Mouse (Mus musculus): ENCODE data around the gene Tcf20. TPM values are rescaled to one million over a fixed set of nuclear protein-coding genes. Genes with fewer than 3 reads are reported as not detected.
"Not testable (repeated sequence)": the region's sequence is repeated elsewhere in the genome, so short reads cannot be mapped to it uniquely, and the experiment has no call there.

Tcf20 gene
- polyA plus RNA-seq, 1 experiment from 2014 or later: 14.8 TPM

- 86% methylated on average over 5 of the region's 5 CpGs for WGBS
- H3K9ac ChIP-seq (ENCODE audit: low read depth, low read length): no peak within 1 kb of the TSS
Measured at GRCm38 (mm10) chr15:82794277-82794676, 193.4 kb downstream of the Tcf20 start, which contains the start of gene Cyp2d26. TSS of gene Cyp2d26 (minus strand) at chr15:82794294.

GRCm38 (mm10) chr15:82793868-82794267 lies 193.8 kb downstream of the Tcf20 start:
- ATAC-seq (ENCODE audit: low FRiP score) (no peak), DNase-seq (ENCODE audit: low spot score) (no peak)
- Histone ChIP-seq H3K36me3 (ENCODE audit: control insufficient read depth, insufficient read depth, low read length) (no peaks in the 10 kb centered on the region), H3K4me3 (ENCODE audit: low read depth, low read length) (no peak overlapping the region), H3K4me2 (replicated peaks; ENCODE audit: low read depth, low read length) (no peak overlapping the region), H3K9ac (ENCODE audit: low read depth, low read length) (no peak overlapping the region), H3K27me3 (ENCODE audit: control insufficient read depth, insufficient read depth, low read length) (no peaks in the 10 kb centered on the region), H3K27ac (ENCODE audit: low read depth, low read length) (no peak overlapping the region), H3K9me3 (ENCODE audit: control insufficient read depth, low read length) (no peaks in the 10 kb centered on the region), H3K4me1 (replicated peaks; ENCODE audit: control insufficient read depth, insufficient read depth, low read length) (no peaks in the 10 kb centered on the region)
- 88% methylated on average over 6 of the region's 6 CpGs for WGBS

More at GRCm38 (mm10) chr15:82794277-82794676, 193.4 kb downstream of the Tcf20 start, which contains the start of gene Cyp2d26:
- no peaks in the 10 kb centered on the region for H3K9me3 ChIP-seq (ENCODE audit: control insufficient read depth, low read length)
- no peaks in the 10 kb centered on the region for H3K36me3 ChIP-seq (ENCODE audit: control insufficient read depth, insufficient read depth, low read length)
- H3K27me3 ChIP-seq (ENCODE audit: control insufficient read depth, insufficient read depth, low read length): no peaks in the 10 kb centered on the region
- no peak for DNase-seq (ENCODE audit: low spot score)
- no peak for ATAC-seq (ENCODE audit: low FRiP score)
- no peak within 1 kb of the TSS for H3K27ac ChIP-seq (ENCODE audit: low read depth, low read length)
- H3K4me3 ChIP-seq (ENCODE audit: low read depth, low read length): no peak within 1 kb of the TSS
- H3K4me1 ChIP-seq (replicated peaks; ENCODE audit: control insufficient read depth, insufficient read depth, low read length): no peaks in the 10 kb centered on the region
- no peak within 1 kb of the TSS for H3K4me2 ChIP-seq (replicated peaks; ENCODE audit: low read depth, low read length)

GRCm38 (mm10) chr15:82793454-82793853 lies 194.2 kb downstream of the Tcf20 start:
- Histone ChIP-seq H3K4me3 (ENCODE audit: low read depth, low read length) (no peak overlapping the region), H3K4me2 (replicated peaks; ENCODE audit: low read depth, low read length) (no peak overlapping the region), H3K9me3 (ENCODE audit: control insufficient read depth, low read length) (no peaks in the 10 kb centered on the region), H3K4me1 (replicated peaks; ENCODE audit: control insufficient read depth, insufficient read depth, low read length) (no peaks in the 10 kb centered on the region), H3K27me3 (ENCODE audit: control insufficient read depth, insufficient read depth, low read length) (no peaks in the 10 kb centered on the region), H3K9ac (ENCODE audit: low read depth, low read length) (no peak overlapping the region), H3K27ac (ENCODE audit: low read depth, low read length) (no peak overlapping the region), H3K36me3 (ENCODE audit: control insufficient read depth, insufficient read depth, low read length) (no peaks in the 10 kb centered on the region)
- ATAC-seq (ENCODE audit: low FRiP score) (no peak), DNase-seq (ENCODE audit: low spot score) (no peak)
- 86% methylated on average over 1 of the region's 1 CpGs for WGBS

GRCm38 (mm10) chr15:82792566-82792965 lies 195.1 kb downstream of the Tcf20 start:
- no peak for DNase-seq (ENCODE audit: low spot score)

GRCm38 (mm10) chr15:82784581-82784980 lies 203.1 kb downstream of the Tcf20 start:
- no peak overlapping the region for H3K9ac ChIP-seq (ENCODE audit: low read depth, low read length)
- DNase-seq (ENCODE audit: low spot score) (no peak), ATAC-seq (ENCODE audit: low FRiP score) (no peak)
- H3K4me3 ChIP-seq (ENCODE audit: low read depth, low read length): no peak overlapping the region
- no peaks in the 10 kb centered on the region for H3K27me3 ChIP-seq (ENCODE audit: control insufficient read depth, insufficient read depth, low read length)
- H3K36me3 ChIP-seq (ENCODE audit: control insufficient read depth, insufficient read depth, low read length): no peaks in the 10 kb centered on the region
- no peaks in the 10 kb centered on the region for H3K4me1 ChIP-seq (replicated peaks; ENCODE audit: control insufficient read depth, insufficient read depth, low read length)
- H3K9me3 ChIP-seq (ENCODE audit: control insufficient read depth, low read length): no peaks in the 10 kb centered on the region
- H3K27ac ChIP-seq (ENCODE audit: low read depth, low read length): no peak overlapping the region
- H3K4me2 ChIP-seq (replicated peaks; ENCODE audit: low read depth, low read length): no peak overlapping the region
- 83% methylated on average over 1 of the region's 1 CpGs for WGBS

More at GRCm38 (mm10) chr15:82792566-82792965, 195.1 kb downstream of the Tcf20 start:
- Histone ChIP-seq H3K36me3 (ENCODE audit: control insufficient read depth, insufficient read depth, low read length) (no peaks in the 10 kb centered on the region), H3K4me2 (replicated peaks; ENCODE audit: low read depth, low read length) (no peak overlapping the region), H3K9ac (ENCODE audit: low read depth, low read length) (no peak overlapping the region), H3K4me1 (replicated peaks; ENCODE audit: control insufficient read depth, insufficient read depth, low read length) (no peaks in the 10 kb centered on the region), H3K9me3 (ENCODE audit: control insufficient read depth, low read length) (no peaks in the 10 kb centered on the region), H3K4me3 (ENCODE audit: low read depth, low read length) (no peak overlapping the region), H3K27ac (ENCODE audit: low read depth, low read length) (no peak overlapping the region), H3K27me3 (ENCODE audit: control insufficient read depth, insufficient read depth, low read length) (no peaks in the 10 kb centered on the region)
- ATAC-seq (ENCODE audit: low FRiP score): no peak
- WGBS: 92% methylated on average over 11 of the region's 11 CpGs

GRCm38 (mm10) chr15:82783800-82784199 lies 203.9 kb downstream of the Tcf20 start:
- WGBS: 85% methylated on average over 1 of the region's 1 CpGs
- Histone ChIP-seq H3K27me3 (ENCODE audit: control insufficient read depth, insufficient read depth, low read length) (no peaks in the 10 kb centered on the region), H3K4me1 (replicated peaks; ENCODE audit: control insufficient read depth, insufficient read depth, low read length) (no peaks in the 10 kb centered on the region), H3K9me3 (ENCODE audit: control insufficient read depth, low read length) (no peaks in the 10 kb centered on the region), H3K4me3 (ENCODE audit: low read depth, low read length) (no peak overlapping the region), H3K27ac (ENCODE audit: low read depth, low read length) (no peak overlapping the region), H3K9ac (ENCODE audit: low read depth, low read length) (no peak overlapping the region), H3K36me3 (ENCODE audit: control insufficient read depth, insufficient read depth, low read length) (no peaks in the 10 kb centered on the region), H3K4me2 (replicated peaks; ENCODE audit: low read depth, low read length) (no peak overlapping the region)
- ATAC-seq (ENCODE audit: low FRiP score): no peak
- no peak for DNase-seq (ENCODE audit: low spot score)

- not testable (repeated sequence) for H3K27ac ChIP-seq (ENCODE audit: low read depth, low read length); H3K36me3 ChIP-seq (ENCODE audit: control insufficient read depth, insufficient read depth, low read length); H3K9me3 ChIP-seq (ENCODE audit: control insufficient read depth, low read length); H3K4me1 ChIP-seq (replicated peaks; ENCODE audit: control insufficient read depth, insufficient read depth, low read length); H3K4me3 ChIP-seq (ENCODE audit: low read depth, low read length); H3K27me3 ChIP-seq (ENCODE audit: control insufficient read depth, insufficient read depth, low read length); H3K4me2 ChIP-seq (replicated peaks; ENCODE audit: low read depth, low read length); H3K9ac ChIP-seq (ENCODE audit: low read depth, low read length); DNase-seq (ENCODE audit: low spot score); ATAC-seq (ENCODE audit: low FRiP score)
- WGBS: 92% methylated on average over 5 of the region's 5 CpGs
Measured at GRCm38 (mm10) chr15:82777856-82778255, 209.8 kb downstream of the Tcf20 start.

- Histone ChIP-seq H3K27ac (ENCODE audit: low read depth, low read length) (no peak overlapping the region), H3K9ac (ENCODE audit: low read depth, low read length) (no peak overlapping the region), H3K36me3 (ENCODE audit: control insufficient read depth, insufficient read depth, low read length) (no peaks in the 10 kb centered on the region), H3K4me3 (ENCODE audit: low read depth, low read length) (no peak overlapping the region), H3K4me1 (replicated peaks; ENCODE audit: control insufficient read depth, insufficient read depth, low read length) (no peaks in the 10 kb centered on the region), H3K4me2 (replicated peaks; ENCODE audit: low read depth, low read length) (no peak overlapping the region), H3K9me3 (ENCODE audit: control insufficient read depth, low read length) (no peaks in the 10 kb centered on the region), H3K27me3 (ENCODE audit: control insufficient read depth, insufficient read depth, low read length) (no peaks in the 10 kb centered on the region)
- ATAC-seq (ENCODE audit: low FRiP score): no peak
- WGBS: 80% methylated on average over 2 of the region's 2 CpGs
- no peak for DNase-seq (ENCODE audit: low spot score)
Measured at GRCm38 (mm10) chr15:82765943-82766342, 221.7 kb downstream of the Tcf20 start.

- Histone ChIP-seq H3K36me3 (ENCODE audit: control insufficient read depth, insufficient read depth, low read length) (no peaks in the 10 kb centered on the region), H3K4me3 (ENCODE audit: low read depth, low read length) (no peak overlapping the region), H3K9ac (ENCODE audit: low read depth, low read length) (no peak overlapping the region), H3K27ac (ENCODE audit: low read depth, low read length) (no peak overlapping the region), H3K27me3 (ENCODE audit: control insufficient read depth, insufficient read depth, low read length) (no peaks in the 10 kb centered on the region), H3K9me3 (ENCODE audit: control insufficient read depth, low read length) (no peaks in the 10 kb centered on the region), H3K4me1 (replicated peaks; ENCODE audit: control insufficient read depth, insufficient read depth, low read length) (no peaks in the 10 kb centered on the region), H3K4me2 (replicated peaks; ENCODE audit: low read depth, low read length) (no peak overlapping the region)
- ATAC-seq (ENCODE audit: low FRiP score) (no peak), DNase-seq (ENCODE audit: low spot score) (no peak)
- 82% methylated on average over 6 of the region's 6 CpGs for WGBS
Measured at GRCm38 (mm10) chr15:82764881-82765280, 222.8 kb downstream of the Tcf20 start.

Measured in hindbrain, embryonic 11.5 days (tissue).